Mouse (Mus musculus) 3T3-L1 (cell line): ENCODE data around the gene Fndc3b.
A peak's percentile ranks its signal among the peaks of the same experiment; 100 is the strongest.

Experiments
- DNase-seq: peaks from one replicate; pipeline ENCODE4 v3.0.0-alpha.2; 2015; ENCODE audit warnings: low read depth, low spot score

Gene Fndc3b

DNA sequence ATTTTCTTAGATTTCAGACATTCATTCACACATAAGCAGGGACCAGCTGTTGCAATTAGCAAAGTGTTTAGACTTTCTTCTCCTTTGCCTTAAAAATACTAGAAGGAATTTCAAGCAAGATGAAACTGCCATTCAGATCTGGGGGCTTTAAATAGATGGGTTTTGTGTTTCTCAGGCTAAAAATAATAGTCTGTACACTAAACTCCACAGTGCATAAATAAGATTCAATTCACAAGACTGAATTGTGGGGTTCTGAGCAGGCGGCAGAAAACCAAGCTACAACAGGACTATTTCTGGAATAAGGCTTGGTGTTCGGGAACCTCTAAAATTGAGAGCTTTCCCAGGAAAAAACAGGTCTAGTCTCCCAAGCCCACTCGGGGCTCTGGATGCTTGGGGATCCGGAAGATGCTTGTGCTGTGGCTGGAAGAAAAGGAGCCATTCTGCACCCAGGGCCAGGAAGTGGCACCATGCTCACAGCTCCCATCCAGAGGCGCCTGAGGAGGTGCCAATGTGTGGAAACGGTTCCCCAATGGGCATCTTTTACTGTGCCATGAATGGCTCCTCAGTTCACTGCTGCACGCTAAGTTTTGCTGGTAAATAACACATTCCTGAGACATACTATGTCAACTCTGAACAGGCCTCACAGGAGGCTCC lies 117.5 kb downstream of the Fndc3b start:
- DNase-seq, result no peak

DNA sequence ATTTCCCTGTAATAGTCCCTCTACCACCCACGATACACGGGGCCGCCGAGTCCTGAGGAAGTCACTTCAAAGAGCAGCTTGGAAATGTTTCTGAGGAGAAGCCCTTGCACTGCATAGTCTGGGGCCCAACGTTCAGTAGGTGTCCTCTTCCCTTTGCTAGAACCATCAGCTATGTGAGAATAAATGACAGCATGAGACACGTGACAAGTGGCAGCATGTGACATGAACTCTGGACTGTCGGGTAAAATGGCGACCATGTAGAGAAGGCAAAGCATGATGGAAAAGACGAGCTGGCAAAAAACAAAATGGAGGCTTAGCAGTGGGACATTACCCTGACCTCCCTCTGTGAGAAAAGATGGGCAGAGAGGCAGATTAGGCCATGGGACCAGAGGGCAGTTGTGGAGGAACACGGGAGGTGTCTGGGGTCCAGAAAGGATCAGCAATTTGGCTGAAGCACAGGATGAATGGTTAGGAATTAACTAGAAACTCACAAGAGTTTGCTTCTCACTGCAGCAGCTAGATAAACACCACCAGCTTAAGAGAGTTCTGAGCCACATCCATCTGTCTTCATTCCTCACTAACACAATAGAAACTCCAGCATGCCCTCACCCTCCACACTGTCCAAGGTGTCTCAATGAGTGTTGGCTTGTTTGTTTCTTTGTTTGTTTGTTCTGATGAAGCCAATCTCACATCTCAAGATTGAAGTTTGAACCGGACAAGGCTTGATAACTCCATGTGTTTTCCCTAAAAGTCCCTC lies 118.2 kb downstream of the Fndc3b start:
- DNase-seq, result no peak

DNA sequence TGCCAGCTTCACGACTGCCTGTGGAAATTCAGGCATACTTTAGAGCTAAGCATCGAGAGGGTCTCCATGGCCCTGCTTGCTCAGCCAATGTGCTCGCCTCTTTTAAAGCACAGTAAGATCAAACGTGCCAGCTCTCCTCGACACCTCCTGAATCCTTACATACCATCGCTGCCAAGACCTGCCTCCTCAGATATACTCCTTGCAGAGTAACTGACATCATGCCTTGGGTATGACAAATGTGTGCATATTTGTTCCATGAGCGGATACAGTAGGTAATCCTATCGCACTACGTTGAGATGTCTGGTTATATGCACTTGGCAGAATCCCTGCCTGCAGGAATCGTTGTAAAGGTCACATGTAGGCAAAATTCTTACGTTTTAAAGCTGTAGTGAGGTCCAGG lies 120.3 kb downstream of the Fndc3b start:
- peak; percentile 49 for DNase-seq

- no peak for DNase-seq
These were observed 121.8 kb downstream of the Fndc3b start for GRCm38 (mm10) chr3:27589305-27589704.

DNA sequence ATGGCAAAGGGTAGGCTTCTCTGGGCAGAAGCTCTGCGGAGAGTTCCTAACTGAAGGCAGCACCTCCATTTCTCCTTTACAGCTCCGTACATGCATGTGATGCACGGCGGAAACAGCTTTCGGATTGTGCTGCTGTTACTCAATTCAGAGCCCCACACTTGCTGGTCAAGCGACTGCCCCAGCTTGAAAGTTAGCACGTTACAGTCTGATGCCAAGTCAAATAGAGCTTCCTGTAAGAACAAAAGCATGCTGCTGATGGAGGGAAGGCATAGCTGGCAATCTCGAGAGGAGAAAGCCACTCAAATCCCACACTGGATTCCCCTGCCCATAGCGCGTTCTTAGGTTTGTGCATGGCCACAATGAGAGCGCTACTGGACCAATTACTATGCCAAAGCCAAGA lies 122.5 kb downstream of the Fndc3b start:
- no peak for DNase-seq

DNA sequence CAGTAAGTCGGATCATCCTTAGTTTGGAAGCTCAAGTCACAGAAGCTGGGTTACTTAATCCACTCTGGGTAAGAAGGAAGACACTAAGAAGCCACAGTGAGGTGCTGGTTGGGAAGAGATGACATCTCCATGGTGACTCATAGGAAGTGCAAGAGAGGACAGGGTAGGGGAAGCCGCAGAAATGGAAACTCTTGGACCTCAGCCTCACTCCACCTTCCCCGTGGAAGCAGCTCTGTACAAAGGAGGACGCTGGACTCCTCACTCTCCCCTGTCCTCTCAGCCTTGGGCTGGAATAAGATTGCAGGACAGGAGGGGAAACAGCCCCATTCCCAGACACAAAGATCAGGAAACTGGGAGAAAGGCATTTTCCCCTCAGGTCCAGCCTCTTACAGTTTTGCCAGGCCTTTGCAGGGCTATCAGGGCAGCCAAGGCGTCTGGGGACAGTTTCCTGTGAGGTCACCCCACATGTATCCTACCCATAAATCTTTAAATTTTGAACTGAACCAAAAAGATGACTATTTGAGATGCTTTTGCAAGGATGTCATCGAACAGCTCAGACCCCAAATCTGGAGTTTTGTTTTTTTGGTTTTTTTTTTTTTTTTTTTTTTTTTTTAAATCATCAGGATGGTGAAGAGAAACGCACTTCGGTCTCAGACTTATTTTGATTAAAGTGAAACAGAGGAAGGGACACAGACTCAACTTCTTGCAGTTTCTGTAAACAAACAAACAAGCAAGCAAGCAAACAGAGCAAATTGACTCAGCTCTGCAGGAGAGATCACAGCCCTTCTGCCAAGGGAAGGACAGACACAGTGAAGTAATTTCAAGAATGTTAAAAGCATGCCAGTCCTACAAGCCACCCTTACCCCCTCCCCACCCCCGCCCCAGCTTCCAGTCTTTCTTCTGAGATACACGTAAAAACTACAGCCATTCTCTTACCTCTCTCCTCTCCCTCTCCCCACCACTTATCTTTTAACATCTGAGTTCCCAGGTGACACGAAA lies 126.2 kb downstream of the Fndc3b start:
- peak; percentile 85 for DNase-seq

- no peak for DNase-seq
These were observed 128.9 kb downstream of the Fndc3b start for GRCm38 (mm10) chr3:27581931-27582840.

DNA sequence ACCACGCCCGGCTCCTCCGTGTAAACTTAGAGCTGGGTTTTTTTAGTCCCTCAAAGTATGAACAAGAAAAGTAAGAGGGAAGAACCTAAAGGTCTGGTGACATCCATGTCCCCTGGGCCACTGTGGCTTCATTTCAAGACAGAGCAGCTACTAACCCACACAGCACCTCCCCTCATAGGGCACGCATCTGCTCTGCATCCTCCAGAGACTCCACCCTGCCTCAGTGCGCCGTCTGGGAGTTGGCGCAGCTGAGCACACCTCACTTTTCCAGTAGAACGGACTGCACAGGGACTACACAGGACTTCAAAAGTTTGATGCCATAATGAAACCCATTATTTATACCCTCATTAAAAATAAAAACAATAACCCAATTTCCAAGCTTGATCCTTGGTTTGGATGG lies 130.2 kb downstream of the Fndc3b start:
- no peak for DNase-seq

GRCm38 (mm10) chr3:27579894-27580613 lies 131.1 kb downstream of the Fndc3b start:
- no peak for DNase-seq

DNA sequence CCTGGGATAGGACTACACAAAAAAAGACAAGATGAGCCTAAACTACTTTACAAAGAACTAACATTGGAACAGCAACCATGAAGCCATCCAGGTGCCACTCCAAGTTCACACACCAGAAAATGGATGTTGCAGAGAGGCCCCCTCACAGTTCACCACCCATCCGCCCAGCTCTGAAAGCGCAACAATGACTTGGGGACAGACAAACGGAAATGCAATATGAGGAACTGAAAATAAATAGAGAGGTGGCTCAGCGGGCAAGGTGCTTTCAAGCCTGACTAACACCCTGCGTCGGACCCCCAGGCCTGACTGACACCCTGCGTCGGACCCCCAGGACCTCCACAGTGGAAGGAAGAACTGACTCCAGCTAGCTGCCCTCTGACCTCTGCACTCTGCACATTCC lies 131.9 kb downstream of the Fndc3b start:
- no peak for DNase-seq

- no peak for DNase-seq
These were observed 133.6 kb downstream of the Fndc3b start for GRCm38 (mm10) chr3:27577349-27578025.

- no peak for DNase-seq
These were observed 136.9 kb downstream of the Fndc3b start for GRCm38 (mm10) chr3:27574241-27574640.

DNA sequence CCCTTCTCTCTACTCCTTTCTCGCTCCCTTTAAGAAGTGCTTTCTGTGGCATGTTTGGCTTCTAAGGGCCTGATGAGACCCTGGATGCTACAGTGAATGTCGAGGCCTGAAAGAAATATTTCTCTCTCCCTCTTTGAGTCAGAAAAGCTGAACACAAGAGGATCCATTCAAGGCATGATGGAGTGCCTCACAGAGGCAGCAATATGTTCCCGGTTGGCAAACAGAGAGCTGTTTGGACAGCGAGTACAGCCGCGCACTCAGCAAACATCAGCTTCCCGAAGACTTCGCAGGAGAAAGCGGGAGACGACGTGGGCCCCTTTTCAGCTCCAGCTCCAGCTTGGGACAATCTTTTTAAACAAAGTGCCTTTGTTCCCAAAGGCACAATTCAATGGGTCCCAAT lies 137.6 kb downstream of the Fndc3b start:
- DNase-seq, result no peak

- no peak for DNase-seq
These were observed 138.8 kb downstream of the Fndc3b start for GRCm38 (mm10) chr3:27572305-27572704.

GRCm38 (mm10) chr3:27565314-27565713 lies 145.8 kb downstream of the Fndc3b start:
- DNase-seq, result peak; percentile 44

DNA sequence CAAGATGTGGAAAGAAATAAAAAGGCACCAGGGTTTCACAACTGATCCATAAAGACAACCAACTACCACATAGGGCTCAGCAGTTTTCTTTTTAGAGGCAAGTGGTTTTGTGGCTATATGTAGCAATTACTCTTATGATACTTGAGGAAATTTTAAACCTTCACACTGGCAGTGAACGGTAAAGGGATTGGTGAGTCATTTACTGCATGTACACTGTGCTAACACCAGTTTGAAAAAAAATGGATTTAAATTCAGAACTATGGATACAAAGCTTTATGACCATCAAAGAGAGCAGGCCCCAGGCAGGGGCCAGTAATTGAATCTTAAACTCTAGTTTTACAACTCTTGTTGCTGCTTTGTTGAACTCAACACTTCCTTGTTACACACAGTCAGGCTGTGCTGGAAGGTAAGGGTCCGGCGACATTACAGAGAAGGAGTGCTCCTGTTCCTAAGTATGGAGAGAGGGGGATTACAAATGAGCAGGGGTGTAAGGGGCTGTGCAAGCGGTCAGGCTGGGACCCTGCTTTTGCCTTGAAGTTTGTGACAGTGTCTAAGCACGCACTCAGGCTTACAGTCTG lies 148.0 kb downstream of the Fndc3b start:
- DNase-seq, result peak; percentile 31

DNA sequence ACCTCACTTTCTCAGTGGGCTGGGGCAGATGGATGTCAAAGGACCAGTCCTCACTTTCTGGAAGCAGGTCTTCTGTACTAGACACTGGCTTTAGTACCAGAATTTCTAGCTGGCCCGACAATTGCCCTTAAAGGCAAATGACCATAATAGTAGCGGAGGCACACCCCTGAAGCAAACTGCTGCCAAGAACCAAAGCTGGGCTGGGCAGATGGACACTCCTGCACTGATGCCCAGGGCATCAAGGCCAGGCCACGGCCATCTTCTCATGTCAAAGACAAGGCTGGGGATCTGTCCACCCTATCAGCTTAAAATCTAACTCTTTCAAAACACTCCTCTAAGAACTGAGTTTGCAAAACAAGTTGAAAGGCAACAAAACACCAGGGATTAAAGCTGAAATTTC lies 148.6 kb downstream of the Fndc3b start:
- no peak for DNase-seq

DNA sequence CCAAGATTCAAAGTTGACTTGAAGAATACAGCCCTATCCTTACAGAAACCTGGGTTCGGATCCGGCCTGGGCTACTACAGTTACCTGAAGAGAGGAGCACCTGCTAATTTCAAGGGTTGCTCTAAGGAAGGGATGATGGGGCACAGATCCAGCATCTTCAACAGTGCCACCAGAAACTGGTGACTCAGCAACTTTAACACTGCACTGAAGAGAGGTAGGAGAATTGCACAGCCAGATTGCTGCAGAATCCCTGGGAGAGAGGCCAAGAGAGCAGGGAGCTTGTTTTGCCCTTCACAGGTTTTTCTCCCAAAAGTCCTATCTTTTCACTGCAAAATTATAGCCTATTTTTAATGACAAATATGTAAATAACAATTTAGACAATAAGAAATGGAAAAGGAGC lies 149.2 kb downstream of the Fndc3b start:
- peak; percentile 44 for DNase-seq

DNA sequence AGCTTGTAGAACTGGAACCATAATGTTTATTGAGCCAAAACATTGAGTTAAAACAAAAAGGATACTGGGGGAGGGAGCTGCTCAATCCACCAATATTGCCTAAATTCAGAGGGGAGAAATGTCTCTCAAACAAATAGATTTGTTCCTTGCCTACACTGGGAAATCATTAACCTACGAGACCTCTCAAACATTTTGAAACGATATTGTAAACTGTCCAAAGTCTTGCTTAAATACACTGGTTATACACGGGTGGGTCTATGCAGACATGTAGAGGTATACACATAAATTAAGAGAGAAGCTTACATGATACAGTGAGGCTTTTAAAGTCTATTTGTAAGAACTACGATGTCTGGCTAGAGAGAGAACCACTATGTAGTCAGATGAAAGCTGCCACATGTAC lies 151.8 kb downstream of the Fndc3b start:
- DNase-seq, result no peak
